ENCODE assay signal across 10 mouse cellular contexts in the genomic region with DNA sequence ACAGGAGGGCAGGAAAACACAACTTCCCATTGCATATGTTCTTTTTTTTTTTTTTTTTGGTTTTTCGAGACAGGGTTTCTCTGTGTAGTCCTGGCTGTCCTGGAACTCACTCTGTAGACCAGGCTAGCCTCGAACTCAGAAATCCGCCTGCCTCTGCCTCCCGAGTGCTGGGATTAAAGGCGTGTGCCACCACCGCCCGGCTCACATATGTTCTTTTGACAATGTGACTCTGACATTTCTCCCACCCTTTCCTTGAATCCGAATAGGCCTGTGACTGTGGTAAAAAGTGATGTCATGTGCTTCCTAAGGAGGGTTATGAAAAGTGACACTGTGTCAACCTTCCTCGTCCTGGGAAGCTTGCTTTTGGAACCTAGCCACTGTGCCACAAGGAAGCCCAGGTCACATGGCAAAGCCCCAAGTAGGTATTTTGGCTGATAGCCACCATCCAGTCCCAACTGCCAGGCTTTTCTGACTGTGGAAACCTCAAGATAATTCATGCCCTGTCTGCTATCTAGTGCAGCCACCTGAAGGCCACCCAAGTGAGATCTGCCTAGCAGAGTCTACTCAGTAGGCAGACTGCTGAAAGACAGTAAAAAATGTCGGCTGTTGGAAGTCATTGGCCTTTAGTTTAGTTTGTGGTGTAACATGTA. TPM values are rescaled to one million over a fixed set of nuclear protein-coding genes. Genes with fewer than 3 reads are reported as not detected.
A peak's percentile ranks its signal among the peaks of the same experiment; 100 is the strongest.
DNase-seq lines count a peak whose midpoint lies in the region.
"Had no signal": no experiment of that assay in that cellular context is flagged by ENCODE, and none has a peak within 500 bp of the region (broad histone marks: within the 10 kb centered on the region; RNA-seq: fewer than 3 reads in every experiment).

No protein-coding gene starts in this region.

- peak; percentile 73 for DNase-seq in adrenal gland, postnatal 14 days
- DNase-seq in adrenal gland, adult 8-10 months, result no peak
- peak; percentile 79 for DNase-seq in c-Kit-positive CD71-positive TER-119-positive erythroid progenitor cells, embryonic 14.5 days (ENCODE audit: low spot score)
- DNase-seq in kidney, postnatal 10 days, result peak; percentile 44
- DNase-seq in lung, postnatal 25 days (ENCODE audit: low spot score), result peak; percentile 53
- no peak for DNase-seq in ovary, adult 18-20 months (ENCODE audit: low spot score)
- no peak for DNase-seq in right cerebral cortex, postnatal 25 days
- no peak for DNase-seq in gastrocnemius, adult 8-10 months (ENCODE audit: low spot score in 2 of 2)
- DNase-seq: gastrocnemius, postnatal 14 days; right cerebral cortex, postnatal 14 days had no signal

RNA-seq across cellular contexts. Expression of gene Slc44a1, which starts 8.5 kb away (rescaled TPM):
- 68.1 and 74.7 TPM in 2 replicates for total RNA-seq in adrenal gland, postnatal 14 days (2021)
- 100 to 1,000 TPM in 2 of 4 experiments, 10 to 100 TPM in 2; 70.7 to 156 (median 121) TPM for total RNA-seq in adrenal gland, adult 8-10 months (2022)
- 10 to 100 TPM; 14.7 to 21.4 (median 18.0) TPM for total RNA-seq in gastrocnemius, adult 8-10 months (2022)

Comparison
In these comparisons a context has a peak if more than half of its experiments do, and no peak if none do; other contexts are left out.
1. DNase-seq: peak in adrenal gland, postnatal 14 days (single experiment), c-Kit-positive CD71-positive TER-119-positive erythroid progenitor cells, embryonic 14.5 days (single experiment), kidney, postnatal 10 days (single experiment) and lung, postnatal 25 days (single experiment); none in adrenal gland, adult 8-10 months (single experiment), ovary, adult 18-20 months (single experiment), right cerebral cortex, postnatal 25 days (single experiment) and gastrocnemius, adult 8-10 months (0 of 2).